Mouse (Mus musculus) c-Kit-positive CD71-positive TER-119-negative erythroid progenitor cells, embryonic 14.5 days (primary cell): ENCODE data around the gene Tatdn3.

Experiments used
- DNase-seq: peaks from one replicate; pipeline ENCODE4 v3.0.0-alpha.2; 2013; ENCODE audit warnings: low read depth

Gene Tatdn3

DNA sequence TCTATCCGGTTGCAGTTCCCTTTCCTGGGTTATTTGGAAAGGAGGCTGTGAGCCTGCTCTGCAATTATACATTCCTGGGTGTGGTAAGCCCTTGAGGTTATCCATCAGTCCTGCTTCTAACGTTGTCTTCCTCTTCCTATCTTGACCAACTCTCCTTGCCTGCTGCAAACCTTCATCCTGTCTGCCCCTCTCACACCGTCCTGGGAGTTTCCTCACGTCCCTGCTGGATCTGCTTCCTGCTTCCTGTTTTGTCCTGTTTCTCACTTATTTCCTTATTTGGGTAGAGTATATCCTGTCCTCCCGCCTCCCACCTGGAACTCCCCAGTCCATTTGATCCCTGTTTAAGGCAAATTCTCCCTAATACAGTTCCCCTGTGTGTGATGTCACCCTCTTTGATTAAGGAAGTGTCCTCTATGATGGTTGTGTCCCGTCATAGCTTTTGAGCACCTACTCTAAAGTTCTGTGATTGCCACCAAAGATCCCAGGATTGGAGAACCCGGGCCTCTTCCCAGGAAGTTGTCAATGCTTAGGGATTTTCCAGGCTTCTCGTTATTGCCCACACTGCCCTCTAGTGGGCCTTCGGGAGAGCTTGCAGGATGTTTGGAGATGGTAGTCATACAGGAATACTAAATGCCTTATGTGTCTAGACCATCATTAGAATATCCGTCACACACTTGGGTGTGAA is 12.6 kb upstream of the Tatdn3 start:
- DNase-seq: no peak

DNA sequence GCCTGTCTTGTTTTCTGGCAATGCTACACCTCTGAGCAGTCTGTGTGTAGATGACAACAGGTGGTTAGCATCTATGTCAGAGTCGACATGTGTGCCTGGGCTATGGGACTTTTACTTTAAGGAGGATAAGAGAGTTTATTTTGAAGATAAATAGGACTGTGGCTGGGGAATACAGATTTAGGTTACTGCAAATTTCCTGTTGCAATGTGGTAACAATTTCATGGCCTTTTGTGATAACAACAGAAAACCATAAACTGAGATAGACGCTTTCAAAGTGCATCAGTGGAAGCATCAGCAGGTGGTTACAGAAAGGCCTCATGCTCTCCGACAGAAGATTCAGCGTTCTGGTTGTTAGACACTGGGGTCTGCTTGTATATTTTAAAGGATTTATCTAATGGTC is 10.8 kb upstream of the Tatdn3 start:
- DNase-seq: no peak

DNA sequence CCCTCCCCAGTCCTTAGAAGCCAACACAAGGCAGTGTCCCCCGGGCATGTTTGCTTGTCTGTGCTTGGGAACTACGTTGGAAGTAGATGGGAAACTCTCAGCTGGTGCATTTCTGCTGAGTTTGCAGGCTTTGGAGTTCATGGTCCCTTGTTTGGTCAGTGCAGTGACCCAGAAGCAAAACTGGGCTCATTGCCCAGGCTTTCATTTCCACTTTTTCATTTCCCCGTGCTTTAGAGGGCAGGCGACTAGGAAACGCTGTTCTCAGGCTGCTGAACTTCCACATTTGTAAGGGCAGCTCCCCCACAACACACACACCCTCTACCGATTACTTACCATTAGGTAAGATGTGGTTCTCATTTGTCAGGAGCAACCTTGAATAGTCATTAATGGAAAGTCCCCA is 10.3 kb upstream of the Tatdn3 start:
- no peak for DNase-seq

DNA sequence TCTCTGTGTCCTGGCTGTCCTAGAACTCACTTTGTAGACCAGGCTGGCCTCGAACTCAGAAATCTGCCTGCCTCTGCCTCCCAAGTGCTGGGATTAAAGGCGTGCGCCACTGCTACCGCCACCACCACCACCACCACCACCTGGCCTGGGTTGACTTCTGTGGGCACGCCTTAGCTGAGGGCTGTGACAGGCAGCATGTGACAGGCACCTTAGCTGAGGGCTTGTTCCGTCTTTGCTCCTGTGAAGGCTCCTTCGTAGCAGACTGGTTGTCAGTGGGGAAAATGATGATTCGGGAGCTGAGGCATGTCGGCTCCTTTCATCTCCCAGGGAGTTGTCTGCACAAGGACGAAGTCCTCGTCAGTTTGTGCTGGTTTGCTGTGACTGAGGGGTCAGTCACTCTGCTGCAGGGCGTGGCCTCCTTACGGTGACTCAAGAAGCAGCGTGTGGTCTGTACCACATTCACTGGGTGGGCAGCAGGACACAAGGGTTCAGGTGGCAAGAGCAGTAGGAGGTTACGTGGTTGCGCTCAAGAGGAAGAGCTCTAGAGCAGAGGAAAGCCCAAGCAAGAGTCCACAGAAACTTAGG is 9.7 kb upstream of the Tatdn3 start:
- DNase-seq: no peak

DNA sequence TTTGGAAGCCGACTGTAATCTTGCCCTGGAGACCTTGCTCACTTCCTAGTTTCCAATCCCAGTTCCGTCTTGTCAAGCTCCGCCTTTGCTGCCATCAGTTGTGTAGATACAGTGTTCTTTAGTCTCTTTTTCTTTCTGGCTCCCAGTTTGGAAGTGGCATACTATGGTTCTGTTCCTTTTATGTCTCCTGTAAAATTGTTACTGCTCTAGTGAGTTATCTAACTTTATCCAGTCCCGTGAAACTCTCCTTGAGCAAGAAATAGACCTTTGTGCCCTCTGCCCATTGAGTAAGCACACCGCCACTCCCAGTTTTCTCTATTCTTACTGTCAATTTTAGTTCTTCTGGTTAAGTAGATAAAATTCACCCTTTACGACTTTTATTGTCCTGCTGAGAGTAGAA is 8.9 kb upstream of the Tatdn3 start:
- DNase-seq: no peak

DNA sequence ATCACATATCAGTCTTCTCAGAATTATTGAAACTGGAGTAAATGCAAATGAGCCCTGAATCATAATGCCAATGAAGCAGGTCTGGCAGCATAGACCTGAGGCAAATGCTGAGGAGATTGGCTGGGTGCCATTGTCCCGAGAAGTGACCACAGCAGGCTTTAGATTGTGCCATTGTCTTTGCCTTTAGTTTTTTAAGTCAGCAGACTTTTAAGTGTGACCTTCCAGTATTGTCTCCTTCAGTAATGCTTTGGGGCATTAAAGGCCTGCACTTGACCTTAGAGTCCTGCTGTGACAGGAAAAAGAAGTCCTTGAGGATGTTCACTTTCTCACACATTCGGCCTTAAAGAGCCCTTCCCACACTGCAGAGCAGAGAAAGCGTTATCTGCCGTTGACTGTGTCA is 7.5 kb upstream of the Tatdn3 start:
- no peak for DNase-seq

DNA sequence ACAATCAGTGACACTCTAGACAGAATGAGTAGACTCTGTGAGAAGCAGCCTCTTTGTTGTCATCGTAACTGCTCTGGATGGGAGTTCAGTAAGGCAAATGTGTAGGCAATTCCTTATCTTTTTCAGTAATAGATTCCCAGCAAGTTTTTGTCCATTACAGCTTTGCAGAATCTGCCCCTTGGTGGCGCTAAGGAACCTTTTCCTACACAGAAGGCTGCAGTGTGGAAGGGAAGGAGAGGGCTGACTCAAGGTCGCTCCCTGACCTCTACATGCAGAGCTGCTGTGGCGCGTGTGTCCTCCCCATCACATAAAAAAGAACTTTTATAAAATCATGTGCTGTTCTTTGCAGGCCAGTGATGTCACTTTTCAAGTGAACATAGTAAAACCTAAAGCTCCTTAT is 5.6 kb upstream of the Tatdn3 start:
- no peak for DNase-seq

DNA sequence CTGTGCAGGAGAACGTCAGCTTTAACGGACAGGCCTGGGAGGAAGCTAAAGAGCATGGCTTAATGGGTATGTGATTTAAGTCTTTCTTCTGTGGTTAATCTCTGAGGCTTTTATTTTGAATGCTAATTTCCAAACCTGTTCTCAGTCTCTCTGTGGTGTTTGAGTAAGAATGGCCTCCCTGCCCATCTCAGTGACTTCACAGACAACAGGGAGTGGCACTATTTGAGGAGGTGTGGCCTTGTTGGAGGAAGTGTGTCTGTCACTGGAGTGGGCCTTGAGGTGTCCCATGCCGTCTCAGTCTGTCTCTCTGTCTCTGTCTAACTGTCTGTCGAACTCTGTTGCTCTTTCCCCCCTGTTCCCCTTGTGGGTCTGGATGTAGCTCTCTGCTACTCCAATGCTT is 2.5 kb upstream of the Tatdn3 start:
- DNase-seq: no peak

DNA sequence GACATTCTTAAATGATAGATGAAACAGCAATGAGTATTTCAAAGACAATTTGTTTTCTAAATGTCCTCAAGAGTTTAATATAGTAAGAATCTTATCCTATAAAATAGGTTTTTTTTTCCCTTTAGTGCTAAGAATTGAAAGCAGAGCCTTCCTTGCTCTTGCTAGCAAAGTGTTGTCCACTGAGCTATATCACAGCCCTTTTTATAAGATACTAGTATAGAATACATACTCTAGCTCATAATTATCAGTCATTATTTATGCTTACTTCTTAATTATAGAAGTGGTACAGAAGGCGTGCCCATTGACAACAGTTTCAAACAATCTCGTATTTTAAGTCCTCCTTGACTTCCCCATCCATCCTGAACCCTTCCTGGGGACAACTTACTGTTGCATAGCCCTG is 1.8 kb upstream of the Tatdn3 start:
- no peak for DNase-seq

DNA sequence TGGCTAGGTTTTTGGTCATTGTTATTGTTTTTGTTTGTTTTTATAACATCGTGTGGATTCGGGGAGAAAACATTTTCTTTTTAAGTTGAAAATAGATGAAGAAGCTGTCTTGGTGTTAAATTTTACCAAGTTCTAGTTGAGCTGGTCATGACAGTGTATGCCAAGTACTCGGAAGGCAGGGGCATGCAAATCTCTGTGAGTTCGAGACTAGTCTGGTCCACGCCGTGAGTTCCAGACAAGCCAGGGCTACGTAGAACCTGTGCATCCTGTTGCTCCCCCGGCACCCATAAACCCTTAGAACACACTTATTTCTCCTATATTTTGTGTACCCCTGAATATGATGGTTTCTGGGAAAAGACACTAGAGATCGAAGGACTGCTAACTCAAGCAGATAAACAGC is 968 bp upstream of the Tatdn3 start:
- no peak for DNase-seq

DNA sequence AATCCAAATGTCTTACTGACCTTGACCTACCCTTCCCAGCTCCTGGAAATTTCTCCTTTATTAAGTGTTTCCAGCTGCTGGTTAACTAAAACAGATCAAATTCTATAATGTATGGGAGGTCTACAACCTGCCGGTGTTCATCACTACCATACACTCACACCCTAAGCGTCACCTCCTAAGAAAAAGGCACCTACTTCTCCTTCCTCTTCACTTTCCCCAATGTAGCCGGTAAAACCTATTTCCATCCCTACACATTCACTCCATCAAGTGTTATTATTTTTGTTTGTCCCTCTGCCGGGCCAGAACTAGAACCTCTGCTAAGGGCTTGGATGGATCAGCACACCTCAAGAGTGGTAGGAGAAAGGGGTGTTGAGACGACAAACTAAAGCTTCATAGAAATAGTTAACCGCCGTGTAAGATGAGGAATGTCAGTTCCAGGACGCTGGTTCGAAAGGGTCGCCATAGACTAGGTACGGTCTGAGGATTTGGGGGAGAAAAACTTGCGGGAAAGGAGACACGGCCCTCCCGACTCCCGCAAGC is 421 bp downstream of the Tatdn3 start:
- DNase-seq: no peak

DNA sequence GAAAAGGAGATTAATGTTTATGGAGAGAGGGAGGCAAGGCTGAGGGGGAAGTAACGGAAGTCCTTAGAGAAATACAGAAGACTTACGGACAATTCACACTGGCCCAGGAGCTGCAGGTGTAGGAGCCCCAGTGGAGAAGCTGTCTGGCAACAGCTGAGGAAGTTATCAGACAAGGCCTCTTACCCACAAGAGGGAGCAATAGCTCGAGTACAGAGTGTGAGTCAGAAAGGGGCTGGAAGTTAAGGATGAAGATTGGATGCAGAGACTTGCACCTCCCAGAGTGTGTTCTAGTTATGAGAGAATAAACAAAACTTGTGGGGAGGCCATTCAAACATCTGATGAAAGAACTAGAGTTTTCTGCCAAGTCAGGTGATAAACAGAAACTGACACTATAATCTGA is 5.3 kb downstream of the Tatdn3 start:
- DNase-seq: no peak

DNA sequence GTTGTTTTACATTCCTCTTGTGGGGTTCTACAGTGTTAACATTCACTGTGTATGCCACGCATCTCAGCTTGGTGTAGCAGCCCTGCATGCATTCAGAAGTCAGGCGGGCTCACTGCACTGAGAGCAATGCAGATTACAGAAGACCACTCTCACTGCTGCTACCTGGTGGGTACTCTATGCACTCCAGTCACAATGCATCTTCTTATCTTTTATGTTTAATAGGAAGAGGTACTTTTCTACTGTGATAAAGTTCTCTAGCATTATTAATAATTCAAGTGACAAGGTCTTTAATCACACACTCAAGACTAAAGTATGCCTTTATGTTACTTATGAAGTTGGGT is 7.2 kb downstream of the Tatdn3 start:
- DNase-seq: no peak

DNA sequence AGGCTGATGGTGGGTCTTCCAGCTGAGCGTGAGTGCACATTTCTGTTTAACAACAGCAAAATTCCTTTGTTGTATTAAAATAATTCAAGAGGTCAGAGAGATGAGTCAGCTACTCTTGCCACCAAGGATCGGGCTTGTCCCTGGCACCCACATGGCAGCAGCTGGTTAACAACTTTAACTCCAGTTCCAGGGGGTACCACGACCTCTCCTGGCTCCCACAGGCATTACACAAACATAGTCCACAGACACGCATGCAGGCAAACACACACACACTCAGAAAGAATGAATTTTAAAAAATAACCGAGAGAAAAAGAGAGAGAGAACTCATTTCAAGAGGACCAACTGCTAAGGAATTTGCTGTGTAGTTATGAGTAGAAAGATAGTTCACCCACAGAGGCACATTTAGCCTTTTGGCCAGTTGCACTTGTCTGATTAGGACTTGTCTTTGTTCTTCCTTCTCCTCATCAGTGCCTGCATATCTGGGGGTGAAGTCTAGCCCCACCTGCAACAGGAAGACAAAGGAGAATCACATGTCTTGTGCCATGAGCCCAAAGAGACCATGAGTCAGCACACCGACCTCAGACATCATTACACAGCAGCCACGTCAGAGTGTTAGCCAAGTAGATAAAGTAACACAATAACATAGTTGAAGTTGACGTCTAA is 7.7 kb downstream of the Tatdn3 start:
- peak; percentile 77 for DNase-seq

DNA sequence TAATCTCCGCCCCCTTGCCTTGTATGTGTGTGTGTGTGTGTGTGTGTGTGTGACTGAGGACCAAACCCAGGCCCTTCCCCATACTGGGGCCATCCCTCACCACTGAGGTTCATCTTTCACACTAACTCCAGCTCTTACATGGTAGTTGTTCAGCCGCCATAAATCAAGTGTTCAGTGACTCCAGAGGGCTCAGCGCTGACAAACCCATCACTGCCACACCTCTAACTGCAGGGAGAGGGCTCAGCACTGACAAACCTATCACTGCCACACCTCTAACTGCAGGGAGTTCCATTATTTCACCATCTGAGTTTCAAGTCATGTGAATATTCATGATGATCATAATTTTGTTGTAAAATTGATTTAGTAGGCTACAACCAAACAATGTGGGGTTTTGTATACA is 9.2 kb downstream of the Tatdn3 start:
- DNase-seq: no peak

DNA sequence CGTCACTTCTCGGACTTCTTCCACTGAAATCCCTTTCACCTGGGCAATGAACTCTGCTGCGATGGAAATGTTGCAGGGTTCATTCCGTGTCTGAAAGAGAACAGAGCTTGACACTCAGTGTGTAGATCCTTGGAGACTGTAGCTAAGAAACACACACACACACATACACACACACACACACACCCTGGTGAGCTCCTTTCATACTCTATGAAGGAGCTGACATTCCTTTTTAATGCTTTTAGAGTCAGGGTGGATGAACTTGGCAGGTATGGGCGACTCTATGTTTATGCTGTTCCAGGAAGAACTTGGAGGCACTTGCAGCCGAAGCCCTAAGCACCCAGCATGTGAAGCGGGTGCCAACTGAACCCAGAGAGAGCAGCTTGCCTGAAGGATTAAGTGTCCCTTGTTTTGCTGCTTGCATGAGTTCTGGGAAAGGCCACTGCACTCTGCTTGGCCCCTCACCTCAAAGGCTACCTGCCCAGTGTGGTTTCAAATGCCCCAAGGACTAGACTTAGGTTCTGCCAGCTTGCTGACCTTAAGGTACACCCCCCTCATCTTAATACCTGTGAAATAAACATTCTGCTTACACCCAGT is 16.4 kb downstream of the Tatdn3 start:
- no peak for DNase-seq

DNA sequence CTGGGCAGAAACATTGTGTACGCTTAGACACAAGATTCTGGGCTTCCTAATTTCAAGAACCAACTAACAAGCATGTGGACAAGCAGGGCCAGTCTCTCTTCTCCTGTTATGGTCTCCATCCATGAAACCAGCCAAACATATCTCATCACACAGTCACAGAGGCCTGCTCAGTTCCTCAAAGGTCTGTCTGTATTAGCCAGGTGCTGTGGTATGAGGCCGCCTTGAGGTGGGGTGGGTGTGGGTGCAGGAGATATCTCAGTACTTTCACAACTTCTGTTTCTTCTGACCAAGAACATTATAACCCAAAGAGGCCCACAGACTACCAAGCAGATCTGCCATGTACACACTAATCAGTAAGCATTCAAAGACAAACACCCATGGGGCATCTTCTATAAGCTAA is 17.5 kb downstream of the Tatdn3 start:
- DNase-seq: no peak

DNA sequence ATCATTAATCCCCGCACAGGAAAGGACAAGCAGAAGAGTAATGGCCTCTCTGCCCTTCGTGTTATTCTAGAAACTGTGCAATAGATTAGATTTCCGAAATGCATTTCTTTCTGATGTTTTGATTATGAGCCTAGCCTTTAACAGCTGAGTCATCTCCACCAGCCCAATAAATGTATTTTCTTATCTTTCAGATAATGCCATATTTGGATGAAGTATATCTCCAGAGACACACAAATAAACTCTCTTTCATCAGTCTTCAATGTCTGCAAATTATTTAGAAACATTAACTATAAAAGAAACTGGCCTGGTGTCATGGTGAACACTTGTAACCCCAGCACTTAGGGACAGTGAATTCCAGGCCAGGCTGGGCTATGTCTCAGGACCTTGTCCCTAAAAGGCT is 20.0 kb downstream of the Tatdn3 start:
- no peak for DNase-seq

DNA sequence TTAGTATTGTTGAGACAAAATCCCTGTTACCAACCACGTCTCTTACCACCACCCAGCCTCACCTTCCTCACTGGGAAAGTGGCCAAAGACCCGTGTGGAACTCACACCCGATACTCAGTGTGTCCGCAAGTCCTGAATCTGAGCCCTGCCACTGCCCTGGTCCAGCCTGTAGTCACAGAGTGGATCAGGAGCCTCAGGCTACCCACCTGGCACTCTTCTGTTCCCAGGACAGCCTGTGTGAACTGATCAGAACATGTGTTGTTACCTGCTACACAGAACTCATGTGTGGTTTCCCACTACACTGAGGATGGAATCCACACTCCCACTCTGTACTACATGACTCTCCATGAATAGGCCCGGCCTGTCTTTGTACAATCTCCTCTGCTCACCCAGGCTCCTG is 20.6 kb downstream of the Tatdn3 start:
- DNase-seq: no peak

DNA sequence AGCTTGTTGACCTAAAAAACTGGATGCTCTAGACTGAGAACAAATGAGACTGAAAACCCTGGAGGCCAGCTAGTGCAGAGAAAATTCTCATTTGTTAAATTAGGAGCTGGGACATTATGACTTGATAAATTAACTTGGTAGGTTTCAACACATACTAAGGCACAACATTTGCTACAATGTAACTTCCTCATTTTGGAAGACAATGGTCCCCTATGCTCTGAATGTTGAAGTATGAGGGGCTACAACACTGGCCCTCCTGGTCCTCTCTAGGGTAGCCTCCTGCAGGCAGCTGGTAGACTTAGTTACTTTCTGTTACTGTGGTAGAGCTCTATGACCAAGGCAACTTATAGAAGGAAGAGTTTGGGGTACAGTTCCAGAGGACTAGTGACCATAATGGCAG is 21.4 kb downstream of the Tatdn3 start:
- DNase-seq: no peak

DNA sequence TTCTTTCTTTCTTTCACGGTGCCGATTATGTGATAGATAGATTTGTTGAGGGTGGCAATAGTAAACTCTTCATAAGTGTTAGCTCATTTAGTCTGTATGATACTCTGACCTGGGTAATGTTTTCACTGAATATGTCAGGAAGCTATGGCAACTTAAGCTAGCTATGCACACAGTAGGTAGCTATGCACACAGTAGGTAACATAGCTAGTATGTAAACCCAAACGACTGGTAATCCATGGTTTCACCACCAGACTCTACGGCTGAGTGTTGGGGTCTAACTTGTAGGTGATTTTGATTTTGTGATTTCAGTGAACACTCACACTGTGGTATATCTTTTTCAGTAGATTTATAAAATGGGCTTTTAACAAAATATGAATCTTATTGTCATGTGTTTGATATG is 24.7 kb downstream of the Tatdn3 start:
- no peak for DNase-seq

DNA sequence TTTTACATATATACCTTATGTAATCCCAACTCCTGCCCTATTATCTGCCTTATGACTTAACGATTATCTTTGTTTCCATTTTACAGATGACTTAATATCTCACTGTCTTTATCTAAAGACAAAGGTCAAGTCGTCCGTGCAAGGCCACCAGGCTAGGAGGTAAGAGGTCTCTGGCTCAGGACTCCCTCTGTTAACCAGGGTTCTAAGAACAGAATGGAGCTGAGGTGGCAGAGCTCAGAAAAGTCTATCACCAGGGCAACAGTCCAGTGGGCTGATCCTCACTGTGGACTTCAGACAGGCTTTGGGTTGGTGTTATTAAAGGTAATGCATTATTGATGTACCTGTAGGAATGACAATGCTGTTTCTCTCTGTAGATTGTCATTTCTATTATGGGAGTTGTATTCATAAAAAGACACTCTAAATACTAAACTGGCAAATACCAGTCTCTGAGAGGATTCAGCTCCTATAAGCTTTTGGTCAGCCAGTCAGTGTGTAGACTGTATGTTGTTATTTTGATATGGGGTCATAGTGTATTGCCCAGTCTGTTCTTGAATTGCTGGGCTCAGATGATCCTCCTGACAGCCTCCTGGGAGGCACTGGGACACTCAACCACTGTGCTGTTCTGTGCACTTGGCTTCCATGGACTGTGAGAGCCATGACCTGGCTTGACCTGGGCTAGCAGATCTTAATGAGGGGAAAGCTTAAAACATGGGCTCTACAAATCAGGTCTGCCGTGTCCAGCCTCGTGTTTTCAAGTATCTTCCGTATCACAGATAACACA is 26.0 kb downstream of the Tatdn3 start, which contains the start of gene Spata45:
Gene Spata45, plus strand, starts transcription at position 86 of the 781 bp plus-strand sequence.
- no peak for DNase-seq
